Mouse (Mus musculus) kidney, adult 9 months (tissue): ENCODE measurements around the gene Jund.
A peak's percentile ranks its signal among the peaks of the same experiment; 100 is the strongest.

Experiments used
- DNase-seq: peaks from one replicate; pipeline ENCODE4 v3.0.0; 2022

Jund gene

GRCm38 (mm10) chr8:70700555-70700922, 1.8 kb downstream of the Jund start:
- peak; percentile 95 for DNase-seq

DNA sequence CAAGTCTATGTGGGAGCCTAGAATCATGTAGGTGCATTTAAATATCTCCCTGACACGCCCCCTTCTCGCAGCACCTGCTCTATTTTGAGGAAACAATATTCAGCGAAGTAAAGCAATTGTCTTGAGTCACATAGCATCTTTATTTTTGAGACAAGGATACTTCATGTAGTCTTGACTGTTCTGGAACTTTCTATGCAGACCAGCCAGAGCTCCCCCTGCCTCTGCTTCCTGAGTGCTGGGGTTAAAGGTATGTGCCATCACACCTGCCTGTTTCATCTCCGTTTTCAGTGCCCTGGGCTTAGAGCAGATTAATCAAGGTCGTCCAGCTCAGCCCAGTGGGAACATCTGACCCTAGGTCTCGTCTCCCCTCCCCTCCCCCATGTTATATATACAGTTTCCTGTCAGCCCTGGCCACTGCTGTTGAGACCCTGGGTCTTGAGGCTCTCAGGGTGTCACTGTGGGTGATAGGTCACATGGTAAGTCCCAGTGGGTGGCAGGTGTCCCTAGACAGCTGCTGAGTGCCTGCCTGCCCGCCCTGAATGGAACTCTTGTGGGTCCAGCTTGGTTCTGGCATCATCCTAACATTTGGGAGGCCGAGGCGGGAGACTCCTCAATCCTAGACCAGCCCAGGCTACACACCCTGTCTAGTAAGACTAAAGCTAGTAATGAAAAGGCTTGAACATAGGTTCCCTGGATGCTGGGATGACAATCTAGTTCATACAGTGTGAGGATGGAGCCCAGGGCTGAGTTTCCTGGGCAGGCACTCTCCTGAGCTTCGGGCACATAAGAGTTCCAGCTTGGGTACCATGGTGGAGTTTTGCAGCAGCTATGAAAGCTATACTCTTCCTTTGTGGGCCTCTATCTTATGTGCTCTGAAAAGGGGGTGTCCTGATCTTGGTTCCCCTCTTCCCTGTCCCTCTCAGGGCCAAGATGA, 2.6 kb downstream of the Jund start:
- no peak for DNase-seq

DNA sequence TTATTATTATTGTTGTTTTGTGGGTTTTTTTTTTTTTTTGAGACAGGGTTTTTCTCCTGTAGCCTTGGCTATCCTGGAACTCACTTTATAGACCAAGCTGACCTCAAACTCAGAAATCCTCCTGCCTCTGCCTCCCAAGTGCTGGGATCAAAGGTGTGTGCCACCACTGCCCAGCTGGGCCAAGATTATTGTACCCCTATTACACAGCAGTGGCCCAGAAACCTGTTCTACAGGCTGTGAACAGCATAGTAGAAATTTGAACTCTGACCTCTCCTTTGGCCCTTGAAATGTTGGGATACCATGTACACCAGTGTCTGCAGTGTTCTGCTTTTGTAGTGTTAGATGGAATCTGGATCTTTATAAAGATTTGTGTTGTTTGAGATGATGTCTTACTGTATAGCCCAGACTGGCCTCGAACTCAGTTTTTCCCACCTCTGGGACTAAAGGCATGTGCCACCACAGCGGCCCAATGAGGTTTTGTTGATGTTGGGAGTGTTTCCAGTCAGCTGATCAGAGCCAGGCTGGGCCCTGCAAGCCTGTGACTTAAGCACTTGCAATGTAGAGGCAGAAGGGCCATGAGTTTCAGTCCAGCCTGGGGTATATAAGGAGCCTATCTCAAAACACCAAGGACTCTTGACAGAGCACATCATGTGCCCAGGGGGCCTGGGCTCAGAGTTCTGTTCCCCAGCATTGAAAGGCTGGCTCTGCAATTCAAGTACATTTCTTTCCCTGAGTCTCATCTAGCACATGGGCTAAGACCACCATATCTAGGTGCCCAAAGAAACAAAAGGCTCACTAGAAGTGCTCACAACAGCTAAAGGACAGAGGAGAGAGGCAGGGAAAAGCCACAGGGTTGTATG, 3.5 kb downstream of the Jund start:
- no peak for DNase-seq

DNA sequence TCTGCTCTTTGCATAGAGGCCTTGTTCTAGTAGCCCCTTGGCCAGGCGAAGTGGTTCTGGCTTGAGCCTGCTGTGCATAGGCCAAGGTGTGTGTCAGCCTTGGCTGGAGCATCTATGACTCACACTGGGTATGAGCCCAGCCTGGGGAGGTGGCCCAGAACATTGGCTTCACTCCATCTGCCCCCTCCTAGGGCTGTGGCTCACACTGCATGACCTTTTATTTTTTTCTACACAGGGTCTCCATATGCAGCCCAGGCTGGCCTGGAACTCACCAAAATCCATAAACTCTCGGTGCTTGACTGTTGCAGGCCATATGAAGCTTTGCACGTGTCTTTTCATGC, 4.1 kb downstream of the Jund start:
- DNase-seq: no peak

GRCm38 (mm10) chr8:70703287-70703686, 4.5 kb downstream of the Jund start, which contains the start of gene Iqcn:
TSS of gene Iqcn (plus strand) at chr8:70703457.
- DNase-seq: no peak

DNA sequence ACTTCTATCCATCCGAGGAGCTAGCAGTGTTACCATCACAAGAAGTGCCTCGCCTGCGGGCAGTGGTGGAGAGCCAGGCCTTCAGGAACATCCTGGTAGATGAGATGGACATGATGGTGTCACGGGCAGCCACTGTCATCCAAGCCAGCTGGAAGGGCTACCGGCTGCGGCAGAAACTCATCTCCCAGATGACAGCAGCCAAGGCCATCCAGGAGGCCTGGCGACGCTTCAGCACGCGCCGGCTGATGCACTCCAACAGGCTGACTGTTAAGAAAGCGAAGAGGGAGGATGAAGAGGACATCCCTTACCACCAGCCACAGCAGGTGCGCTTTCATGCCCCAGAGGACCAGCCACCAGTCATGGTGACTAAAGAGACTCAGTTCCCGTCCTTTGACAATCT, 9.5 kb downstream of the Jund start:
- no peak for DNase-seq

DNA sequence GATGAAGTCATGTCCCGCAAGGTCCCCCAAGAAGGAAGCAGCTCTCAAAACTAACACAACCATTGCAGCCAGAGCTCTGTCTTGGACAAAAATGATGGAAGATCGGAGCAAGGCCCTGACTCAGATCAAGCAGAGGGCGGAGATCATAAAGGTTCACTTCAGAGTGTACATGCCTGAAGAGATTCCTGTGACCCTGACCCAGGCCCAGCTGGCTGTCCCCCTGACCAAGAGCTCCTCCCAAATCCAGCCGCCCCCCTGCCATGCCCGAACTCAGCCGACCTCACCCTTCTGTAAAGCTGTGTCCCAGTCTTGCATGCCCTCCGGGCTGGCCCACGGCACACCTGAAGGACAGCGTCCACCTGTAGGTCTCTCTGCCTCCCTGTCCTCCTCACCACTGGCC, 11.0 kb downstream of the Jund start:
- no peak for DNase-seq

DNA sequence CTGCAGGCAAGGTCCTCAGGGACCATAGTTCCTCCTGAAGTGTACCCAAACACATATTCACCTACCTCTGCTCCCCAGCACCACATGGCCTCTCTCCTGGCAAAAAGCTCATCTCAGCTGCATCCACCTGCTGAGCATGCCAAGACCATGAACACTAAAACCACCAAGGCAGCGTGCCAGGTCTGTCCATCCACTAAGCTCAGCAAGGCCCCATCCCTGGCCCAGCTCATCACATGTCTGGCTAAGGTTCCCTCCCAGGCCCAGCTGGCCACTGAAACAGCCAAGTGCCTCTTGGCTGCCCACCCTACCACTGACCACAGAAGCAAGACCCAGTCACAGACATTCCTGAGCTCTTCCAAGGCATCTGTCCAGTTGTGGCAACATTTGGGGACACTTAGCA, 11.5 kb downstream of the Jund start:
- no peak for DNase-seq

DNA sequence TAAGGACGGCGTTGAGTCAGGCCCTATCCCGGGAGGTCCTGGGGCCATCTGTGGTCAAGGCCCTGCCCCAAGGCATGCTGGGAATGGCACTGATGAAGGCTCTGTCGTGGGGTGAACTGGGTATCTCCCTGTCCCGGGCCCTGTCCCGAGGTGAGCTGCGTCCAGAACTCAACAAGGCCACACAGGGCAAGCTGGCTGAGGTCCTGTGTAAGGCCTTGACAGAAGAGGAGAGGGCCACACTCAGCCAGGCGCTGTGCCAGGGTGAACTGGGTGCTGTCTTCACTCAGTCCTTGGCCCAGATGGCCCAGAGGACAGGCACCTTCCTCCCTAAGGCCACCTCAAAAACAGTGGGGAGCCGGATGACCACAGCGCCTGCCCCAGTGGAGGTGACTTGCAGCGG, 12.3 kb downstream of the Jund start:
- DNase-seq: no peak

- DNase-seq: no peak
These were observed 15.2 kb downstream of the Jund start for GRCm38 (mm10) chr8:70713991-70714390.

DNA sequence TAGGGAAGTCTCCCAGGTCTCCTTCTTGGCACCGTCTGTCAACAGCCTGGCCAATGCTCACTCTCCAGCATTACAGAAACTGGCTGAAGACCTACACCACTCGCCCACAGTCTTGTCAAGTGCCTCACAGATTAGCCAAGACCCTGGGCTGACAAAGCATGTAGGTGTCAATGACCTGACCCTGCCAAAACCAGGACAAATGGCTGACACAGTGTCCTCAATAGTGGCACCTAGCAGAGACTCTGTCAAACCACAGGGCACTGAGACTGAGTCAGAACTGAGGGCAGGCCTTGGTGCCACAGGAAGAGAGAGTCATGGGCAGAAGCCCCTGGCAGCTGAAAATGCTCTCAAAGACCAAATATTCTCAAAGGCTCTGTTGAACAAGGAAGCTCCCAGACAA, 16.3 kb downstream of the Jund start:
- DNase-seq: no peak

GRCm38 (mm10) chr8:70716521-70717400, 18.0 kb downstream of the Jund start:
- DNase-seq: no peak

DNA sequence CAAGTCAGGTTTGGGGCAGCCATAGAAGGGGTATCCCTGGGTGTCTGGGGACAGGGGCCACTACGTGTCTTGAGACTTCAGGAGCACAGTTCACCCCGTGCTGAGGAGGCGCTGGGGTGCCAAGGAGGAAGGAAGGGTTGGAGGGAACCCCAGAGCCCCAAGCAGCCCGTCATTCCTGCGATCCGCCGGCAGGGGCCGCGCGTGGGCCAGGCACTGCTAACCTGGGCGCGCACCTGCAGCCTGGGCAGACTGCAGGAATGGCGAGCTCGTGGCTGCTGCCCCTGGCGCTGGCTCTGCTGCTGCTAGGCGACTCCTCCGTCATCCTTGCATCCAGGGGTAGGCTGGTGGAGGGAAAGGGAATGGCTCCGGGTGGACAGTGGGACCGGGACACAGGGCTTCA, 19.5 kb downstream of the Jund start, which contains the start of gene Gm3336:
TSS of gene Gm3336 (plus strand) at position 247 of the 400 bp plus-strand sequence.
- DNase-seq: peak; percentile 77

DNA sequence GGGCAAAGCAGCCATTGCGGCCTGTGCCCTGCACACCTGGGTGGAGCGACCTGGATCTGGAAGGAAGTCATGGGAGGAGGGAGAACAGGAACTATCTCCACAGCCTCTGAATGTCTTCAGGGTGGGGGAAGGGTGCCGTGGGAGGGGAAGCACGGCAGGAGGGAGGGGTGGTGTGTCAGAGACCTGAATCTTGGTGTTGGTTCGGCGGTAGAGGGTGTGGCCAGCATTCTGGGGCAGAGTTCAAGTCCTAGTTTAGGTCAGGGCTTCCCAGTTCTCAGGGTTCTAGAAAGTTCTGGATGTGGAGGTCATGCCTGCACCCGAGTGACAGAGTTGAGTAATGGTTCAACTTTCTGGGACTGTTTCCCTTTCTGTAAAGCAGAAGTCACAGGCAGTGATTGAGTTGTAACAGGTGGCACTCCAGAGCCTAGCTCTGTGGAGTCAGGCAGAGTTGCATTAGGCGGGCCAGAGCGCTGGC, 21.1 kb downstream of the Jund start:
- peak; percentile 57 for DNase-seq

- DNase-seq: peak; percentile 90
These were observed 22.0 kb downstream of the Jund start for GRCm38 (mm10) chr8:70720739-70721138.

- DNase-seq: no peak
These were observed 22.9 kb downstream of the Jund start for GRCm38 (mm10) chr8:70721601-70722000.

- DNase-seq: peak; percentile 98
These were observed 24.9 kb downstream of the Jund start, which contains the start of gene Pde4c for GRCm38 (mm10) chr8:70723486-70724210. TSS of gene Pde4c (plus strand) at chr8:70723720.

GRCm38 (mm10) chr8:70724216-70724615, 25.5 kb downstream of the Jund start:
- no peak for DNase-seq

DNA sequence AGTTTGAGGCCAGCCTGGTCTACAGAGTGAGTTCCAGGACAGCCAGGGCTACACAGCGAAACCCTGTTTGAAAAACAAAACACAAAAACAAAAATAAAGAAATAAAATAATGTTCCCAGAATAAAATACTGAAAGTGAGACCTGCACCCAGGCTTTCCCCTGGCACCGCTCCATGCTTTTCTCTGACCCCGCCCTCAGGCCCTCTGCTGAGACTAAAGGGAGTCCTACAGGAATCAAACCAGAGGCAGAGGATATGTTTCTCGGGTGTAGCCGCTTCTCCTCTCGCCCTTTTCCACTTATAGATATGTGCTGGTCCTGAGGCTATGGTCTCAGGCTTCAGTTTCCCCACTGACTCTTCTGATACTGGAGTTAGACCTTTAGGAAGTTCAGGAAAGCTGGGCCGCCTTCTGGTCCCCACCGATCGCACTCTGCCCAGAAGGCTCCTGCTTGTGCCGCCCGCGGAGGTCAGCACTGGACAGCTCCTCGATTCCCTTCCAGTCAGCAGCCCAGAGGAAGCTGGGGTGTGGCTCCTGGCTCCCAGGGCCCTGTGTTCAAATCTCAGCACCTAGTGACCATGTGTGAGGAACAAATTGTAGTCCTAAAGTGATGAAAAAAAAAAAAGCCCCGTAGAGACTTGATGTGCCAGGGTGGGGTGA, 27.2 kb downstream of the Jund start:
- DNase-seq: peak; percentile 75

GRCm38 (mm10) chr8:70726721-70727120, 28.0 kb downstream of the Jund start:
- DNase-seq: no peak

DNA sequence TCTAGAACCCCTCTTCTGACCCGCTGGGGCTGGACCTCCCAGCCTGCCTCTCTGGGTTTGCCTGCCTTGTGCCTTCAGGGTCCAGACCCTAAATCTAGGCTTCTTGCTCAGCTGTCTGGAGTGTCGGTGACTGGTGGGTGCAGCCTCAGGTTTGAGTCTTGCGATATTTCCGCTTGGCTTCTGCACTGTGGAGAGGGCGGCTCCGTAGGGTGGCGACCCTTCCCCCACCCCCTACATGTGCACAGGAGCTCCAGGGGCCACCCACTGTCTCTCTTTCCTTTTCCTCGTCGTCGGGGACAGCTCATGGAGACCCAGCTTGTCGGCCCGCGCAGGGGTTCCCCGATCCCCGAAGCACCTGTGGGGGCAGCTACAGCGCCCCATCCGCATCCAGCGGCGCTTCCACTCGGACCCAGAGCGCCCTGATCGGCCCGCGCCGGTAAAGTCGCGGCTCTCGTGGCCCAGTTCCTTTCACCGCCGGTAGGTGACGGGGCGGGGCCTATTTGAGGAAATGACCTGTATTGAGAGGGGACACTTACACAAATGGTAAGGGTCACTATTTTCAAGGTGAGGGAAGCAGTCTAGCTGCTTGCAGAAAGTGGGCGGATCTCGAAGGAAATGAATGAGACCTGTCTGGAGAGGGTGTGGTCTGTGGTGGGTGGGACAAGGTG, 31.2 kb downstream of the Jund start:
- DNase-seq: no peak
